Mouse (Mus musculus) right cerebral cortex, postnatal 25 days (tissue): ENCODE measurements around the gene Hand2.

Experiments used
- DNase-seq: peaks from one replicate; pipeline ENCODE4 v3.0.0; 2022

Hand2 gene

GRCm38 (mm10) chr8:57325111-57325891 is 4.5 kb downstream of the Hand2 start:
- DNase-seq, result no peak

- DNase-seq, result no peak
Observed at GRCm38 (mm10) chr8:57326091-57327065, 5.6 kb downstream of the Hand2 start.

- no peak for DNase-seq
Observed at GRCm38 (mm10) chr8:57327281-57328160, 6.7 kb downstream of the Hand2 start.

GRCm38 (mm10) chr8:57328161-57328920 is 7.6 kb downstream of the Hand2 start:
- DNase-seq, result no peak

- DNase-seq, result no peak
Observed at GRCm38 (mm10) chr8:57328931-57329341, 8.2 kb downstream of the Hand2 start.

GRCm38 (mm10) chr8:57330106-57330505 is 9.3 kb downstream of the Hand2 start:
- no peak for DNase-seq

GRCm38 (mm10) chr8:57331727-57332630 is 11.2 kb downstream of the Hand2 start:
- no peak for DNase-seq

- no peak for DNase-seq
Observed at GRCm38 (mm10) chr8:57332676-57333482, 12.1 kb downstream of the Hand2 start.

- DNase-seq, result no peak
Observed at GRCm38 (mm10) chr8:57333483-57333770, 12.6 kb downstream of the Hand2 start.

- no peak for DNase-seq
Observed at GRCm38 (mm10) chr8:57333795-57334551, 13.2 kb downstream of the Hand2 start.

GRCm38 (mm10) chr8:57334714-57335113 is 13.9 kb downstream of the Hand2 start:
- no peak for DNase-seq

- DNase-seq, result no peak
Observed at GRCm38 (mm10) chr8:57337271-57338030, 16.7 kb downstream of the Hand2 start.

- DNase-seq, result no peak
Observed at GRCm38 (mm10) chr8:57339711-57340650, 19.2 kb downstream of the Hand2 start.

GRCm38 (mm10) chr8:57340840-57341540 is 20.2 kb downstream of the Hand2 start:
- no peak for DNase-seq

- DNase-seq, result no peak
Observed at GRCm38 (mm10) chr8:57341541-57341840, 20.7 kb downstream of the Hand2 start.

GRCm38 (mm10) chr8:57342386-57343090 is 21.8 kb downstream of the Hand2 start:
- DNase-seq, result no peak
